Mouse (Mus musculus): ENCODE results near the gene Htr1f.
"Not testable (repeated sequence)": the region's sequence is repeated elsewhere in the genome, so short reads cannot be mapped to it uniquely, and the experiment has no call there.

Htr1f gene

GRCm38 (mm10) chr16:65105184-65105931 is at the start of gene Htr1f:
Htr1f (minus strand) TSS chr16:65105854.
- no peak for DNase-seq (ENCODE audit: low spot score)

GRCm38 (mm10) chr16:65139771-65140170 is 34.1 kb upstream of the Htr1f start:
- no peak for DNase-seq (ENCODE audit: low spot score)

- DNase-seq (ENCODE audit: low spot score), result no peak
Measured at GRCm38 (mm10) chr16:65129391-65129790, 23.7 kb upstream of the Htr1f start.

GRCm38 (mm10) chr16:65127846-65128245 is 22.2 kb upstream of the Htr1f start:
- no peak for DNase-seq (ENCODE audit: low spot score)

GRCm38 (mm10) chr16:65112221-65112620 is 6.6 kb upstream of the Htr1f start:
- DNase-seq (ENCODE audit: low spot score), result no peak

- no peak for DNase-seq (ENCODE audit: low spot score)
Measured at GRCm38 (mm10) chr16:65093552-65093951, 12.1 kb downstream of the Htr1f start.

- DNase-seq (ENCODE audit: low spot score), result no peak
Measured at GRCm38 (mm10) chr16:65083475-65083874, 22.2 kb downstream of the Htr1f start.

GRCm38 (mm10) chr16:65069867-65070266 is 35.8 kb downstream of the Htr1f start:
- DNase-seq (ENCODE audit: low spot score), result no peak

- DNase-seq (ENCODE audit: low spot score), result no peak
Measured at GRCm38 (mm10) chr16:65066264-65066663, 39.4 kb downstream of the Htr1f start.

GRCm38 (mm10) chr16:65037660-65038425 is 67.8 kb downstream of the Htr1f start:
- DNase-seq (ENCODE audit: low spot score), result not testable (repeated sequence)

GRCm38 (mm10) chr16:65029675-65030074 is 76.0 kb downstream of the Htr1f start:
- DNase-seq (ENCODE audit: low spot score), result no peak

- no peak for DNase-seq (ENCODE audit: low spot score)
Measured at GRCm38 (mm10) chr16:65022364-65022763, 83.3 kb downstream of the Htr1f start.

- no peak for DNase-seq (ENCODE audit: low spot score)
Measured at GRCm38 (mm10) chr16:65018710-65019109, 86.9 kb downstream of the Htr1f start.

- DNase-seq (ENCODE audit: low spot score), result no peak
Measured at GRCm38 (mm10) chr16:65018134-65018533, 87.5 kb downstream of the Htr1f start.

GRCm38 (mm10) chr16:65017566-65017965 is 88.1 kb downstream of the Htr1f start:
- DNase-seq (ENCODE audit: low spot score), result no peak

GRCm38 (mm10) chr16:65015241-65015640 is 90.4 kb downstream of the Htr1f start:
- no peak for DNase-seq (ENCODE audit: low spot score)

GRCm38 (mm10) chr16:65001993-65002821 is 103.4 kb downstream of the Htr1f start:
- DNase-seq (ENCODE audit: low spot score), result no peak

- no peak for DNase-seq (ENCODE audit: low spot score)
Measured at GRCm38 (mm10) chr16:64989279-64989800, 116.3 kb downstream of the Htr1f start.

GRCm38 (mm10) chr16:64987564-64987963 is 118.1 kb downstream of the Htr1f start:
- DNase-seq (ENCODE audit: low spot score), result no peak

- DNase-seq (ENCODE audit: low spot score), result no peak
Measured at GRCm38 (mm10) chr16:64987049-64987448, 118.6 kb downstream of the Htr1f start.

- no peak for DNase-seq (ENCODE audit: low spot score)
Measured at GRCm38 (mm10) chr16:64974636-64975035, 131.0 kb downstream of the Htr1f start.
